Mouse (Mus musculus): ENCODE results near the gene Pcsk5.
A peak's percentile ranks its signal among the peaks of the same experiment; 100 is the strongest.
"Not testable (repeated sequence)": the region's sequence is repeated elsewhere in the genome, so short reads cannot be mapped to it uniquely, and the experiment has no call there.

Gene Pcsk5

GRCm38 (mm10) chr19:17482126-17482790, 355.2 kb downstream of the Pcsk5 start:
- DNase-seq (ENCODE audit: low spot score in 2 of 2): no peak

GRCm38 (mm10) chr19:17479471-17479870, 358.0 kb downstream of the Pcsk5 start:
- DNase-seq (ENCODE audit: low spot score in 2 of 2): no peak

- DNase-seq (ENCODE audit: low spot score in 2 of 2): no peak
These were observed 361.4 kb downstream of the Pcsk5 start for GRCm38 (mm10) chr19:17476021-17476420.

- not testable (repeated sequence) for DNase-seq (ENCODE audit: low spot score in 2 of 2)
These were observed 364.3 kb downstream of the Pcsk5 start for GRCm38 (mm10) chr19:17473138-17473537.

- DNase-seq (ENCODE audit: low spot score in 2 of 2): no peak
These were observed 365.6 kb downstream of the Pcsk5 start for GRCm38 (mm10) chr19:17471861-17472260.

GRCm38 (mm10) chr19:17471196-17471595, 366.2 kb downstream of the Pcsk5 start:
- DNase-seq (ENCODE audit: low spot score in 2 of 2): no peak

- peak in 1 of 2 experiments; percentile 58 for DNase-seq (ENCODE audit: low spot score in 2 of 2)
These were observed 369.7 kb downstream of the Pcsk5 start for GRCm38 (mm10) chr19:17467556-17468211.

- DNase-seq (ENCODE audit: low spot score in 2 of 2): no peak
These were observed 385.4 kb downstream of the Pcsk5 start for GRCm38 (mm10) chr19:17452001-17452400.

- DNase-seq (ENCODE audit: low spot score in 2 of 2): no peak
These were observed 393.9 kb downstream of the Pcsk5 start for GRCm38 (mm10) chr19:17443581-17443980.

- DNase-seq (ENCODE audit: low spot score in 2 of 2): no peak
These were observed 397.8 kb downstream of the Pcsk5 start for GRCm38 (mm10) chr19:17439476-17440189.

GRCm38 (mm10) chr19:17436651-17437050, 400.8 kb downstream of the Pcsk5 start:
- DNase-seq (ENCODE audit: low spot score in 2 of 2): no peak

- DNase-seq (ENCODE audit: low spot score in 2 of 2): no peak
These were observed 408.9 kb downstream of the Pcsk5 start for GRCm38 (mm10) chr19:17428561-17428914.

- no peak for DNase-seq (ENCODE audit: low spot score in 2 of 2)
These were observed 409.4 kb downstream of the Pcsk5 start for GRCm38 (mm10) chr19:17427824-17428560.

GRCm38 (mm10) chr19:17423306-17423705, 414.1 kb downstream of the Pcsk5 start:
- no peak for DNase-seq (ENCODE audit: low spot score in 2 of 2)

GRCm38 (mm10) chr19:17417855-17418254, 419.6 kb downstream of the Pcsk5 start:
- no peak for DNase-seq (ENCODE audit: low spot score in 2 of 2)

- no peak for DNase-seq (ENCODE audit: low spot score in 2 of 2)
These were observed 424.4 kb downstream of the Pcsk5 start for GRCm38 (mm10) chr19:17412915-17413459.

GRCm38 (mm10) chr19:17410465-17411065, 426.9 kb downstream of the Pcsk5 start:
- no peak for DNase-seq (ENCODE audit: low spot score in 2 of 2)

GRCm38 (mm10) chr19:17409351-17409750, 428.1 kb downstream of the Pcsk5 start:
- no peak for DNase-seq (ENCODE audit: low spot score in 2 of 2)

- DNase-seq (ENCODE audit: low spot score in 2 of 2): no peak
These were observed 428.8 kb downstream of the Pcsk5 start for GRCm38 (mm10) chr19:17408591-17408990.

GRCm38 (mm10) chr19:17406823-17407222, 430.6 kb downstream of the Pcsk5 start:
- DNase-seq (ENCODE audit: low spot score in 2 of 2): no peak

- no peak for DNase-seq (ENCODE audit: low spot score in 2 of 2)
These were observed 434.3 kb downstream of the Pcsk5 start for GRCm38 (mm10) chr19:17403175-17403574.
